Comparison of ENCODE assay signal across 8 mouse cellular contexts in genomic region chr6:30205587-30206202, GRCm38 (mm10).
DNase-seq lines count a peak whose midpoint lies in the region; ATAC-seq and TF ChIP-seq lines count a peak whose summit lies in the region.

No protein-coding gene starts in this region.

- ATAC-seq in lung, embryonic 16.5 days (ENCODE audit: low read depth) = peak; percentile 91

- H3K27me3 ChIP-seq in cerebellum, adult 2 months (ENCODE audit: control insufficient read depth, insufficient read depth, low read length) = no peaks in the 10 kb centered on the region
- H3K27me3 ChIP-seq in lung, embryonic 16.5 days (ENCODE audit: control insufficient read depth, insufficient read depth, low read depth, low read length) = no peaks in the 10 kb centered on the region

- WGBS in cerebellum, adult 2 months = 9% methylated on average over 30 of the region's 30 CpGs
- 5% methylated on average over 30 of the region's 30 CpGs for WGBS in lung, embryonic 16.5 days

- H3K4me2 ChIP-seq in lung, embryonic 16.5 days (ENCODE audit: low read depth, low read length) = peak overlapping the region; percentile 54

- TF ChIP-seq CTCF in cerebellum, adult 2 months (IDR thresholded peaks at IDR 0.05; ENCODE audit: borderline replicate concordance, insufficient read depth, low read depth, low read length) = peak; percentile 90

- H3K9ac ChIP-seq in lung, embryonic 16.5 days (ENCODE audit: low read length) = peak overlapping the region; percentile 49

- H3K36me3 ChIP-seq in lung, embryonic 16.5 days (ENCODE audit: control insufficient read depth, insufficient read depth, low read length) = no peaks in the 10 kb centered on the region

- H3K9me3 ChIP-seq in lung, embryonic 16.5 days (ENCODE audit: control insufficient read depth, low read length) = no peaks in the 10 kb centered on the region

- H3K4me3 ChIP-seq in cerebellum, adult 2 months (replicated peaks; ENCODE audit: insufficient read depth, low read depth, low read length) = no peak overlapping the region
- peak overlapping the region; percentile 26; the same call in 1 of the 2 replicates for H3K4me3 ChIP-seq in lung, embryonic 16.5 days (ENCODE audit: low read length)

- peak; percentile 72 for DNase-seq in Muller cell, postnatal 12 days (ENCODE audit: inconsistent ontology term)
- DNase-seq in cerebellum, adult 2 months = peak; percentile 62 to 67
- DNase-seq in forelimb bud, embryonic 11.5 days (ENCODE audit: low read depth, low spot score) = peak; percentile 78
- peak; percentile 83 for DNase-seq in heart, postnatal 4 days
- DNase-seq in layer of hippocampus, adult 9-11 months = peak; percentile 68
- peak; percentile 74 for DNase-seq in ovary, postnatal 14 days (ENCODE audit: low spot score)
- peak; percentile 60 to 88 for DNase-seq in thymus, postnatal 10 days (ENCODE audit: low spot score in 2 of 2)

- TF ChIP-seq POLR2A in cerebellum, adult 2 months (IDR thresholded peaks at IDR 0.05; ENCODE audit: borderline replicate concordance, insufficient read depth, low read length) = no peak

- 0 out of 2 replicates have a peak, but pooled peaks cover 7% of the 10 kb centered on the region for H3K4me1 ChIP-seq in cerebellum, adult 2 months (ENCODE audit: control insufficient read depth, insufficient read depth, low read length)
- H3K4me1 ChIP-seq in lung, embryonic 16.5 days (replicated peaks; ENCODE audit: control insufficient read depth, insufficient read depth, low read length) = 0 out of 2 replicates have a peak, but pooled peaks cover 4% of the 10 kb centered on the region

- H3K27ac ChIP-seq in cerebellum, adult 2 months (ENCODE audit: insufficient read depth, low read length) = no peak overlapping the region
- no peak overlapping the region for H3K27ac ChIP-seq in lung, embryonic 16.5 days (ENCODE audit: low read length)
